Comparison of ENCODE assay signal across 8 mouse cellular contexts in the genomic region with DNA sequence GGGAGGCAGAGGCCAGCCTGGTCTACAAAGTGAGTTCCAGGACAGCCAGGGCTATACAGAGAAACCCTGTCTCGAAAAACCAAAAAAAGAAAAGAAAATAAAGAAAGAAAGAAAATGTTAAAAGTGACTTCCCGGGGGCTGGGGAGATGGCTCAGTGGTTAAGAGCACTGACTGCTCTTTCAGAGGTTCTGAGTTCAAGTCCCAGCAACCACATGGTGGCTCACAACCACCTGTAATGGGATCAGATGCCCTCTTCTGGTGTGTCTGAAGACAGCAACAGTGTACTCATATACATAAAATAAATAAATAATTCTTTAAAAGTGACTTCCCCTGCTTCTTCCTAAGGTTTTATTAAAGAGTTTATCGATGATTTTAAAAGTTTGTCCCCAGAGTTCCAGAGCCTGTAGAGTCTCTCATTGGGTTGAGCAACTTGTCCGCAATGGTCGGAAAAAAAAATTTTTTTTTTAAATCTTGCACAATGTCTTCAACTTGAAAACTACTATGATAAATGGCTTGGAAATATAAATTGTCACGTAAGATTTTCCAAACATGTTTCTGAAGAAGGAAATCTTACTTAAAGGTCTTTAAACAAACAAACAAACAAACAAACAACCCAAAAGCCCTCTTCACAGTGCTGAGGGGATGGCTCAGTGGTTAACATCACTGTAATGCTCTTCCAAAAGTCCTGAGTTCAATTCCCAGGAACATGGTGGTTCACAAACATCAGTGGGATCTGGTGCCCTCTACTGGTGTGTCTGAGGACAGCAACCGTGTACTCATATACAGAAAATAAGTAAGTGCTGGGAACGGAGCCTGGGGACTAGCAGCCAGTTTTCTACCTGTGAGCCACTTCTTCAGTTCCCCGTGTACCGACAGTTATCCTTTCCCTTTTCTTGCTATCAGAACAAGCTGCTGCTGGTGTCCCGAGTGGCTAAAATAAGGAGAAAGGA. TPM values are rescaled to one million over a fixed set of nuclear protein-coding genes. Genes with fewer than 3 reads are reported as not detected.
A peak's percentile ranks its signal among the peaks of the same experiment; 100 is the strongest.
DNase-seq lines count a peak whose midpoint lies in the region; ATAC-seq and TF ChIP-seq lines count a peak whose summit lies in the region.

No protein-coding gene starts in this region.

- H3K36me3 ChIP-seq in heart, embryonic 13.5 days, result peaks cover 12% of the 10 kb centered on the region
- peaks cover 6 to 18% of the 10 kb centered on the region in 2 experiments for H3K36me3 ChIP-seq in MEL (ENCODE audit: control insufficient read depth in 1 of 2, insufficient read depth in 2 of 2, low read length in 2 of 2)
- peaks cover 12% of the 10 kb centered on the region for H3K36me3 ChIP-seq in embryonic facial prominence, embryonic 14.5 days (ENCODE audit: control insufficient read depth, insufficient read depth, low read length)
- peaks cover 10% of the 10 kb centered on the region for H3K36me3 ChIP-seq in kidney, embryonic 14.5 days (ENCODE audit: control insufficient read depth, insufficient read depth, low read length)
- H3K36me3 ChIP-seq in midbrain, embryonic 13.5 days, result peaks cover 10% of the 10 kb centered on the region

- TF ChIP-seq POLR2A in MEL (IDR thresholded peaks at IDR 0.05; ENCODE audit: control insufficient read depth in 1 of 2, insufficient read depth in 1 of 2, low read depth in 1 of 2, low read length in 2 of 2, poor library complexity in 1 of 2), result no peak

- H3K4me1 ChIP-seq in heart, embryonic 13.5 days, result peaks cover 24% of the 10 kb centered on the region
- peaks cover 2 to 4% of the 10 kb centered on the region in 2 experiments; a peak in 2 of 4 replicates for H3K4me1 ChIP-seq in MEL (ENCODE audit: control insufficient read depth in 1 of 2, insufficient read depth in 2 of 2, low read length in 2 of 2)
- 0 out of 2 replicates have a peak, but pooled peaks cover 10% of the 10 kb centered on the region for H3K4me1 ChIP-seq in embryonic facial prominence, embryonic 14.5 days (ENCODE audit: control insufficient read depth, insufficient read depth, low read length)
- peaks cover 9% of the 10 kb centered on the region; the same call in 1 of the 2 replicates for H3K4me1 ChIP-seq in kidney, embryonic 14.5 days (ENCODE audit: control insufficient read depth, insufficient read depth, low read length)
- peaks cover 16% of the 10 kb centered on the region for H3K4me1 ChIP-seq in midbrain, embryonic 13.5 days (replicated peaks)

- peak; percentile 35 for TF ChIP-seq RAD21 in MEL (IDR thresholded peaks at IDR 0.05; ENCODE audit: low read depth, low read length)

- no peak for DNase-seq in heart, postnatal 25 days (ENCODE audit: low spot score)
- peak; percentile 74 for DNase-seq in MEL (ENCODE audit: low read depth, low spot score)
- DNase-seq in embryonic facial prominence, embryonic 14.5 days (ENCODE audit: low spot score), result no peak
- DNase-seq in right cerebral cortex, postnatal 4 days, result no peak
- DNase-seq in adrenal gland, adult 8-10 months, result no peak

- peak overlapping the region; percentile 69 for H3K4me3 ChIP-seq in heart, embryonic 13.5 days
- H3K4me3 ChIP-seq in MEL (ENCODE audit: control insufficient read depth in 1 of 2, insufficient read depth in 1 of 2, low read depth in 2 of 2, low read length in 2 of 2), result peak overlapping the region; percentile 46 to 60
- peak overlapping the region; percentile 97 for H3K4me3 ChIP-seq in embryonic facial prominence, embryonic 14.5 days (ENCODE audit: low read depth, low read length)
- H3K4me3 ChIP-seq in kidney, embryonic 14.5 days (ENCODE audit: low read length), result peak overlapping the region; percentile 93
- peak overlapping the region; percentile 28 for H3K4me3 ChIP-seq in midbrain, embryonic 13.5 days (replicated peaks)

- peak overlapping the region; percentile 65 for H3K4me2 ChIP-seq in heart, embryonic 13.5 days
- H3K4me2 ChIP-seq in embryonic facial prominence, embryonic 14.5 days (ENCODE audit: low read depth, low read length), result peak overlapping the region; percentile 54
- H3K4me2 ChIP-seq in kidney, embryonic 14.5 days (replicated peaks; ENCODE audit: low read depth, low read length), result peak overlapping the region; percentile 41
- H3K4me2 ChIP-seq in midbrain, embryonic 13.5 days (replicated peaks), result peak overlapping the region; percentile 42

- TF ChIP-seq CTCF in MEL (IDR thresholded peaks at IDR 0.05 in 2 of 3, conservative IDR thresholded peaks at IDR 0.05 in 1 of 3; ENCODE audit: control insufficient read depth in 1 of 3, insufficient read depth in 1 of 3, low read depth in 2 of 3, low read length in 3 of 3, poor library complexity in 1 of 3, severe bottlenecking in 1 of 3), result peak; percentile 52 to 78 (median 77)

- H3K27me3 ChIP-seq in heart, embryonic 13.5 days (replicated peaks), result no peaks in the 10 kb centered on the region
- no peaks in the 10 kb centered on the region for H3K27me3 ChIP-seq in MEL (ENCODE audit: control insufficient read depth in 1 of 2, insufficient read depth in 2 of 2, low read length in 2 of 2)
- H3K27me3 ChIP-seq in embryonic facial prominence, embryonic 14.5 days (replicated peaks; ENCODE audit: control insufficient read depth, insufficient read depth, low read length), result no peaks in the 10 kb centered on the region
- H3K27me3 ChIP-seq in kidney, embryonic 14.5 days (ENCODE audit: control insufficient read depth, insufficient read depth, low read length), result no peaks in the 10 kb centered on the region
- H3K27me3 ChIP-seq in midbrain, embryonic 13.5 days, result no peaks in the 10 kb centered on the region

- intact Hi-C loops in heart, postnatal 25 days (cut with DNase I), result no loop called here

- TF ChIP-seq EP300 in MEL (IDR thresholded peaks at IDR 0.05; ENCODE audit: low read depth in 1 of 2, low read length in 2 of 2), result no peak

- no peak for ATAC-seq in heart, embryonic 13.5 days (ENCODE audit: extremely low read depth, insufficient number of reproducible peaks, low FRiP score, low TSS enrichment)
- ATAC-seq in embryonic facial prominence, embryonic 14.5 days (ENCODE audit: low read depth), result no peak; the same call in 1 of the 2 replicates
- ATAC-seq in kidney, embryonic 14.5 days (ENCODE audit: low FRiP score, low TSS enrichment), result no peak
- no peak for ATAC-seq in midbrain, embryonic 13.5 days

- H3K79me2 ChIP-seq in MEL (ENCODE audit: control insufficient read depth, insufficient read depth, low read length, poor library complexity), result peaks cover 27% of the 10 kb centered on the region

- H3K9ac ChIP-seq in heart, embryonic 13.5 days, result peak overlapping the region; percentile 41; the same call in 1 of the 2 replicates
- H3K9ac ChIP-seq in MEL (ENCODE audit: control insufficient read depth, low read depth, low read length, poor library complexity, severe bottlenecking), result peak overlapping the region; percentile 85
- H3K9ac ChIP-seq in embryonic facial prominence, embryonic 14.5 days (ENCODE audit: low read depth, low read length), result no peak overlapping the region
- H3K9ac ChIP-seq in kidney, embryonic 14.5 days (ENCODE audit: low read depth, low read length), result peak overlapping the region; percentile 42; the same call in 1 of the 2 replicates
- no peak overlapping the region for H3K9ac ChIP-seq in midbrain, embryonic 13.5 days (replicated peaks)

- 57% methylated on average over 11 of the region's 11 CpGs for WGBS in heart, embryonic 13.5 days
- 72% methylated on average over 11 of the region's 11 CpGs for WGBS in embryonic facial prominence, embryonic 14.5 days
- WGBS in kidney, embryonic 14.5 days, result 66% methylated on average over 11 of the region's 11 CpGs
- 66% methylated on average over 11 of the region's 11 CpGs for WGBS in midbrain, embryonic 13.5 days

- no peaks in the 10 kb centered on the region for H3K9me3 ChIP-seq in heart, embryonic 13.5 days
- H3K9me3 ChIP-seq in MEL (replicated peaks; ENCODE audit: insufficient read depth, low read length), result no peaks in the 10 kb centered on the region
- no peaks in the 10 kb centered on the region for H3K9me3 ChIP-seq in embryonic facial prominence, embryonic 14.5 days (ENCODE audit: control insufficient read depth, low read length)
- H3K9me3 ChIP-seq in kidney, embryonic 14.5 days (ENCODE audit: control insufficient read depth, low read length), result no peaks in the 10 kb centered on the region
- H3K9me3 ChIP-seq in midbrain, embryonic 13.5 days, result no peaks in the 10 kb centered on the region

- H3K27ac ChIP-seq in heart, embryonic 13.5 days (replicated peaks), result peak overlapping the region; percentile 57
- H3K27ac ChIP-seq in MEL (ENCODE audit: control insufficient read depth, low read depth, low read length), result peak overlapping the region; percentile 99
- peak overlapping the region; percentile 65 for H3K27ac ChIP-seq in embryonic facial prominence, embryonic 14.5 days (replicated peaks; ENCODE audit: low read depth, low read length)
- peak overlapping the region; percentile 79 for H3K27ac ChIP-seq in kidney, embryonic 14.5 days (ENCODE audit: low read depth, low read length)
- no peak overlapping the region for H3K27ac ChIP-seq in midbrain, embryonic 13.5 days

RNA-seq across cellular contexts. Expression of gene Rfwd3, which starts 0.8 kb away (rescaled TPM):
- polyA plus RNA-seq in heart, embryonic 13.5 days (2015; fragmentation: Nextera tagmentation; extraction: Ambion mirVana), result 34.6 and 36.1 TPM in 2 replicates
- total RNA-seq in heart, postnatal 25 days (2021), result 10 to 100 TPM; 16.7 to 17.9 TPM
- total RNA-seq in MEL (2012; rRNA removed), result 54.2 and 59.3 TPM in 2 replicates
- 10 to 100 TPM in 1 of 2 experiments, not detected in 1; 63.2 TPM for polyA plus RNA-seq in MEL (2012; ENCODE audit: insufficient read depth in 1 of 2, insufficient read length in 2 of 2, low read depth in 1 of 2, low replicate concordance in 2 of 2, missing spikeins in 1 of 2)
- 42.1 and 46.9 TPM in 2 replicates for polyA plus RNA-seq in embryonic facial prominence, embryonic 14.5 days (2014; fragmentation: Nextera tagmentation; extraction: Ambion mirVana)
- 36.7 and 75.0 TPM in 2 replicates for polyA plus RNA-seq in kidney, embryonic 14.5 days (2014; fragmentation: Nextera tagmentation; extraction: Ambion mirVana)
- 36.3 and 37.5 TPM in 2 replicates for polyA plus RNA-seq in midbrain, embryonic 13.5 days (2015; fragmentation: Nextera tagmentation; extraction: Ambion mirVana)
- 10 to 100 TPM; 66.0 to 70.6 (median 68.9) TPM for total RNA-seq in adrenal gland, adult 8-10 months (2022)

RNA-seq across cellular contexts. Expression of gene Mlkl, which starts 37.1 kb away (rescaled TPM):
- 2.8 TPM in 2 replicates for polyA plus RNA-seq in heart, embryonic 13.5 days (2015; fragmentation: Nextera tagmentation; extraction: Ambion mirVana)
- 1 to 10 TPM; 2.8 TPM for total RNA-seq in heart, postnatal 25 days (2021)
- 9.3 and 12.1 TPM in 2 replicates for total RNA-seq in MEL (2012; rRNA removed)
- 10 to 100 TPM in 1 of 2 experiments, not detected in 1; 20.1 TPM for polyA plus RNA-seq in MEL (2012; ENCODE audit: insufficient read depth in 1 of 2, insufficient read length in 2 of 2, low read depth in 1 of 2, low replicate concordance in 2 of 2, missing spikeins in 1 of 2)
- polyA plus RNA-seq in embryonic facial prominence, embryonic 14.5 days (2014; fragmentation: Nextera tagmentation; extraction: Ambion mirVana), result 1.2 and 2.5 TPM in 2 replicates
- 0.76 and 1.7 TPM in 2 replicates for polyA plus RNA-seq in kidney, embryonic 14.5 days (2014; fragmentation: Nextera tagmentation; extraction: Ambion mirVana)
- polyA plus RNA-seq in midbrain, embryonic 13.5 days (2015; fragmentation: Nextera tagmentation; extraction: Ambion mirVana), result 0.32 and 0.38 TPM in 2 replicates
- 10 to 100 TPM in 2 of 4 experiments, 1 to 10 TPM in 2; 7.0 to 26.7 (median 11.4) TPM for total RNA-seq in adrenal gland, adult 8-10 months (2022)

RNA-seq across cellular contexts. Expression of gene Glg1, which starts 41.9 kb away (rescaled TPM):
- polyA plus RNA-seq in heart, embryonic 13.5 days (2015; fragmentation: Nextera tagmentation; extraction: Ambion mirVana), result 56.6 and 61.5 TPM in 2 replicates
- total RNA-seq in heart, postnatal 25 days (2021), result 100 to 1,000 TPM in 1 of 2 experiments, 10 to 100 TPM in 1; 96.0 to 105 TPM
- total RNA-seq in MEL (2012; rRNA removed), result 15.9 and 20.2 TPM in 2 replicates
- 10 to 100 TPM; 34.3 to 37.2 TPM for polyA plus RNA-seq in MEL (2012; ENCODE audit: insufficient read depth in 1 of 2, insufficient read length in 2 of 2, low read depth in 1 of 2, low replicate concordance in 2 of 2, missing spikeins in 1 of 2)
- polyA plus RNA-seq in embryonic facial prominence, embryonic 14.5 days (2014; fragmentation: Nextera tagmentation; extraction: Ambion mirVana), result 103 and 104 TPM in 2 replicates
- polyA plus RNA-seq in kidney, embryonic 14.5 days (2014; fragmentation: Nextera tagmentation; extraction: Ambion mirVana), result 60.1 and 95.8 TPM in 2 replicates
- 67.4 and 77.3 TPM in 2 replicates for polyA plus RNA-seq in midbrain, embryonic 13.5 days (2015; fragmentation: Nextera tagmentation; extraction: Ambion mirVana)
- total RNA-seq in adrenal gland, adult 8-10 months (2022), result 100 to 1,000 TPM; 134 to 184 (median 162) TPM

Comparison
In these comparisons a context has a peak if more than half of its experiments do, and no peak if none do; other contexts are left out.
1. H3K4me3 ChIP-seq: peak in every context shown above with its lines; median percentile 97 in embryonic facial prominence, embryonic 14.5 days; 93 in kidney, embryonic 14.5 days; 69 in heart, embryonic 13.5 days; 53 in MEL; 28 in midbrain, embryonic 13.5 days.
2. H3K9ac ChIP-seq: peak in heart, embryonic 13.5 days (single experiment), MEL (single experiment) and kidney, embryonic 14.5 days (single experiment); none in embryonic facial prominence, embryonic 14.5 days (single experiment) and midbrain, embryonic 13.5 days (single experiment).
3. Peak in every context shown above with its lines, with median percentiles within 50 percentile points of each other: H3K4me2 ChIP-seq.